Mouse (Mus musculus) myocyte (in vitro differentiated cells): Measurements from ENCODE around the gene Gm9803. TPM values are rescaled to one million over a fixed set of nuclear protein-coding genes. Genes with fewer than 3 reads are reported as not detected.

Source experiments
- H3K27me3 ChIP-seq: one replicate; pipeline ENCODE4 v1.6.1; 2011; ENCODE audit not compliant: control insufficient read depth, insufficient read depth, insufficient read length
- H3K36me3 ChIP-seq: one replicate; pipeline ENCODE4 v1.6.1; 2011; ENCODE audit not compliant: control insufficient read depth, insufficient read depth
- H3K4me2 ChIP-seq: one replicate; pipeline ENCODE4 v1.6.1; 2011; ENCODE audit warnings: low read depth, control low read depth
- H3K4me3 ChIP-seq: one replicate; pipeline ENCODE4 v1.5.1; 2011; ENCODE audit warnings: mild to moderate bottlenecking, control low read depth, moderate library complexity
- H3K79me2 ChIP-seq: one replicate; pipeline ENCODE4 v1.6.1; 2011; ENCODE audit not compliant: control insufficient read depth, insufficient read depth
- H3ac ChIP-seq: one replicate; pipeline ENCODE4 v1.6.1; 2011; ENCODE audit not compliant: control insufficient read depth, insufficient read length
- CEBPB ChIP-seq: IDR thresholded peaks from 2 replicates; pipeline ENCODE4 v1.6.1; 2011; ENCODE audit warnings: mild to moderate bottlenecking, moderate library complexity; ENCODE audit not compliant: poor library complexity, insufficient read depth, severe bottlenecking
- E2F4 ChIP-seq: IDR thresholded peaks from one replicate; pipeline ENCODE4 v1.6.1; 2011; ENCODE audit warnings: mild to moderate bottlenecking, control low read depth, moderate library complexity; ENCODE audit not compliant: insufficient read depth
- MAX ChIP-seq: IDR thresholded peaks from one replicate; pipeline ENCODE4 v1.6.1; 2011; ENCODE audit warnings: low read depth, mild to moderate bottlenecking, control low read depth
- MYOD1 ChIP-seq, 3 experiments: IDR thresholded peaks; one replicate each; pipeline ENCODE4 v1.6.1; 2011; ENCODE audit warnings: control low read depth in 2 of 3, low read depth in 2 of 3, mild to moderate bottlenecking in 2 of 3, moderate library complexity in 1 of 3; ENCODE audit not compliant: insufficient read length in 2 of 3, control insufficient read depth in 1 of 3
- MYOG ChIP-seq, 3 experiments: IDR thresholded peaks; one replicate each; pipeline ENCODE4 v1.6.1; 2011; ENCODE audit warnings: control low read depth in 2 of 3, low read depth in 2 of 3, mild to moderate bottlenecking in 2 of 3; ENCODE audit not compliant: insufficient read length in 2 of 3, control insufficient read depth in 1 of 3, insufficient read depth in 1 of 3
- POLR2A ChIP-seq: IDR thresholded peaks from one replicate; pipeline ENCODE4 v1.6.1; 2011; ENCODE audit warnings: low read depth, mild to moderate bottlenecking, control low read depth, moderate library complexity; ENCODE audit not compliant: insufficient read length
- POLR2AphosphoS2 ChIP-seq: IDR thresholded peaks from one replicate; pipeline ENCODE4 v1.6.1; 2011; ENCODE audit warnings: low read depth, control low read depth; ENCODE audit not compliant: insufficient read length
- REST ChIP-seq: IDR thresholded peaks from one replicate; pipeline ENCODE4 v1.6.1; 2011; ENCODE audit warnings: mild to moderate bottlenecking, control low read depth, moderate library complexity; ENCODE audit not compliant: insufficient read depth, insufficient read length
- SRF ChIP-seq: IDR thresholded peaks from one replicate; pipeline ENCODE4 v1.6.1; 2011; ENCODE audit warnings: low read depth; ENCODE audit not compliant: control insufficient read depth, insufficient read length
- TCF12 ChIP-seq: IDR thresholded peaks from one replicate; pipeline ENCODE4 v1.6.1; 2011; ENCODE audit warnings: mild to moderate bottlenecking, control low read depth; ENCODE audit not compliant: poor library complexity, insufficient read depth, severe bottlenecking
- TCF3 ChIP-seq: IDR thresholded peaks from one replicate; pipeline ENCODE4 v1.6.1; 2011; ENCODE audit warnings: low read depth, control low read depth; ENCODE audit not compliant: insufficient read length
- USF1 ChIP-seq: IDR thresholded peaks from one replicate; pipeline ENCODE4 v1.6.1; 2011; ENCODE audit warnings: low read depth, mild to moderate bottlenecking, control low read depth, moderate library complexity
- polyA plus RNA-seq: library from polyadenylated mRNA; unstranded; fragments of >200 nt; fragmentation: generic; extraction: Trizol; gene quantifications from one replicate; pipeline ENCODE4 v1.2.1, GENCODE M21; 2012; ENCODE audit warnings: missing spikeins

Gm9803 gene
- polyA plus RNA-seq, 1 experiment, result 11.3 TPM

GRCm38 (mm10) chr10:43559313-43559712, 35.4 kb downstream of the Gm9803 start:
- no peak overlapping the region for H3K4me2 ChIP-seq
- no peak overlapping the region for H3ac ChIP-seq
- H3K4me3 ChIP-seq, result no peak overlapping the region
- no peaks in the 10 kb centered on the region for H3K79me2 ChIP-seq
- no peaks in the 10 kb centered on the region for H3K36me3 ChIP-seq
- peaks cover 19% of the 10 kb centered on the region for H3K27me3 ChIP-seq
- TF ChIP-seq E2F4, result no peak
- TF ChIP-seq SRF, result no peak
- no peak for TF ChIP-seq TCF3
- TF ChIP-seq REST, result no peak
- TF ChIP-seq POLR2AphosphoS2, result no peak

- no peak overlapping the region for H3K4me2 ChIP-seq
- H3K4me3 ChIP-seq, result no peak overlapping the region
- peaks cover 19% of the 10 kb centered on the region for H3K27me3 ChIP-seq
- no peaks in the 10 kb centered on the region for H3K36me3 ChIP-seq
- no peak overlapping the region for H3ac ChIP-seq
- no peak for TF ChIP-seq REST
- TF ChIP-seq TCF12, result no peak
- TF ChIP-seq E2F4, result no peak
- no peak for TF ChIP-seq POLR2AphosphoS2
- no peak for TF ChIP-seq SRF
- no peak for TF ChIP-seq CEBPB
- no peak for TF ChIP-seq TCF3
- TF ChIP-seq MYOG (IDR thresholded peaks at IDR 0.05; ENCODE audit: control insufficient read depth in 1 of 3, insufficient read depth in 1 of 3, insufficient read length in 2 of 3, low read depth in 2 of 3), result no peak
- TF ChIP-seq USF1, result no peak
- no peak for TF ChIP-seq POLR2A
- TF ChIP-seq MAX, result no peak
- TF ChIP-seq MYOD1 (IDR thresholded peaks at IDR 0.05; ENCODE audit: control insufficient read depth in 1 of 3, insufficient read length in 2 of 3, low read depth in 2 of 3), result no peak
- no peaks in the 10 kb centered on the region for H3K79me2 ChIP-seq
Measured at GRCm38 (mm10) chr10:43560765-43561164, 36.9 kb downstream of the Gm9803 start.

- TF ChIP-seq MYOD1 (IDR thresholded peaks at IDR 0.05; ENCODE audit: control insufficient read depth in 1 of 3, insufficient read length in 2 of 3, low read depth in 2 of 3) (no peak), REST (no peak), POLR2AphosphoS2 (no peak), MYOG (IDR thresholded peaks at IDR 0.05; ENCODE audit: control insufficient read depth in 1 of 3, insufficient read depth in 1 of 3, insufficient read length in 2 of 3, low read depth in 2 of 3) (no peak), USF1 (no peak), SRF (no peak), TCF12 (no peak), CEBPB (no peak), MAX (no peak), TCF3 (no peak), E2F4 (no peak), POLR2A (no peak)
- H3ac ChIP-seq, result no peak overlapping the region
Measured at GRCm38 (mm10) chr10:43561311-43561710, 37.4 kb downstream of the Gm9803 start.

More at GRCm38 (mm10) chr10:43561311-43561710, 37.4 kb downstream of the Gm9803 start:
- no peak overlapping the region for H3K4me2 ChIP-seq
- no peaks in the 10 kb centered on the region for H3K36me3 ChIP-seq
- H3K79me2 ChIP-seq, result no peaks in the 10 kb centered on the region
- H3K4me3 ChIP-seq, result no peak overlapping the region
- peaks cover 19% of the 10 kb centered on the region for H3K27me3 ChIP-seq

Other genes with a start within 250 kb of the Gm9803 start
- gene Bend3, start 45.3 kb upstream of the Gm9803 start, polyA plus RNA-seq, result 3.0 TPM
- 52.6 TPM for gene 1700021F05Rik, start 16.9 kb downstream of the Gm9803 start, polyA plus RNA-seq
- 31.2 TPM for gene Cd24a, start 54.2 kb downstream of the Gm9803 start, polyA plus RNA-seq